ENCODE assay signal across 9 mouse cellular contexts in the genomic region with DNA sequence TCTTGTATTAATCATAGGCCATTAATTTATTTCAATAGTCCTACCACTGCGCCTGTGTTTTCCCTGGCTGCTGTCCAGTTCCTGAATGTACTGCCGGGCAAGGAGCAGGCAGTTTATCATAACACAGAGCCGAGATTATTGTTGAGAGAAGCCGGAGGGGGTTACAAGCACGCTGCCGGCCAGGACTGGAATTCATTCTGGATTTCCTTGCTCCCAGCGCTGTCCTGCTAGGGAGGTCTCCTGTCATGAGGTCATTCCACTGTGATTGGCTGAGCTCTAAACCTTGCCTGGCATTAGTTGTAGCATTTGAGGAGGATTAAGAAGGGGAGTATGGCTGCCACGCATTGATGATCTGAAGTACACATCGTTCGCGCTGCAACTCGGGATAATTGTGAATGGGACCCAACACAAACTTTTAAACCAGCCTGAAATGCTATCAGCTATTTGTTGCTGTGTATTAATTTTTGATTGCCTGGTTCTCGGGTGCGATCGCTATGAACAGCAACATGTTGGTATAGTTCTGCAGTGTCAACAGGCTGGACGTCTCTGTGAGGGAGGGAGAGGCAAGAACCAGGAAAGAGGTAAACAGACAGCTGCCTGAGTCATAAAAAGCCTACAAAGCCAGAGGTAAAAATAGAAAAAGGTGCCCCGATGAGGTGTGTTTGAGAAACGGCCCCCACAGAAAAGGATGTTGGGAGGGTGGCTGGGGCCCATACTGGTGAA. TPM values are rescaled to one million over a fixed set of nuclear protein-coding genes. Genes with fewer than 3 reads are reported as not detected.
DNase-seq lines count a peak whose midpoint lies in the region; ATAC-seq and TF ChIP-seq lines count a peak whose summit lies in the region.
"Had no signal": no experiment of that assay in that cellular context is flagged by ENCODE, and none has a peak within 500 bp of the region (broad histone marks: within the 10 kb centered on the region; RNA-seq: fewer than 3 reads in every experiment).

No protein-coding gene starts in this region.

- 17% methylated on average over 18 of the region's 18 CpGs for WGBS in embryonic facial prominence, embryonic 14.5 days
- WGBS in midbrain, postnatal 0 days = 18% methylated on average over 18 of the region's 18 CpGs

- H3K4me3 ChIP-seq in embryonic facial prominence, embryonic 14.5 days (ENCODE audit: low read depth, low read length) = 0 out of 2 replicates have a peak overlapping the region, but pooled peaks have one; percentile 12
- H3K4me3 ChIP-seq in midbrain, postnatal 0 days (ENCODE audit: low read depth, low read length) = peak overlapping the region; percentile 15; the same call in 1 of the 2 replicates
- H3K4me3 ChIP-seq: layer of hippocampus, adult 2 months had no signal

- H3K27ac ChIP-seq in embryonic facial prominence, embryonic 14.5 days (replicated peaks; ENCODE audit: low read depth, low read length) = peak overlapping the region; percentile 41; the same call in 1 of the 2 replicates
- no peak overlapping the region for H3K27ac ChIP-seq in midbrain, postnatal 0 days (ENCODE audit: low read depth, low read length)
- H3K27ac ChIP-seq: layer of hippocampus, adult 2 months had no signal

- DNase-seq in right cerebral cortex, postnatal 10 days (ENCODE audit: low spot score in 2 of 2) = peak; percentile 41 to 44
- DNase-seq in right cerebral cortex, postnatal 25 days = no peak
- peak; percentile 87 for DNase-seq in embryonic facial prominence, embryonic 14.5 days (ENCODE audit: low spot score)
- DNase-seq in heart, postnatal 14 days = peak; percentile 51 to 54
- DNase-seq in kidney, postnatal 36 days = peak; percentile 81 to 84
- DNase-seq in midbrain, postnatal 0 days (ENCODE audit: low spot score) = peak; percentile 64
- DNase-seq in spleen, postnatal 10 days (ENCODE audit: low spot score in 2 of 2) = no peak

- intact Hi-C loops in heart, postnatal 14 days (cut with DNase I) = no loop called here

- peaks cover 4% of the 10 kb centered on the region; the same call in 1 of the 2 replicates for H3K27me3 ChIP-seq in embryonic facial prominence, embryonic 14.5 days (replicated peaks; ENCODE audit: control insufficient read depth, insufficient read depth, low read length)
- peaks cover 21% of the 10 kb centered on the region for H3K27me3 ChIP-seq in midbrain, postnatal 0 days (ENCODE audit: insufficient read depth, low read length)

- H3K9me3 ChIP-seq in embryonic facial prominence, embryonic 14.5 days (ENCODE audit: control insufficient read depth, low read length) = peaks cover 6% of the 10 kb centered on the region; the same call in 1 of the 2 replicates
- no peaks in the 10 kb centered on the region for H3K9me3 ChIP-seq in midbrain, postnatal 0 days (ENCODE audit: low read length)

- peak overlapping the region; percentile 24 for H3K4me2 ChIP-seq in embryonic facial prominence, embryonic 14.5 days (ENCODE audit: low read depth, low read length)
- H3K4me2 ChIP-seq in midbrain, postnatal 0 days (ENCODE audit: low read depth, low read length, poor library complexity, severe bottlenecking) = peak overlapping the region; percentile 45

- peaks cover 30% of the 10 kb centered on the region for H3K4me1 ChIP-seq in embryonic facial prominence, embryonic 14.5 days (ENCODE audit: control insufficient read depth, insufficient read depth, low read length)
- no peaks in the 10 kb centered on the region; the same call in 1 of the 2 replicates for H3K4me1 ChIP-seq in midbrain, postnatal 0 days (ENCODE audit: insufficient read depth, low read length)

- no peaks in the 10 kb centered on the region for H3K36me3 ChIP-seq in embryonic facial prominence, embryonic 14.5 days (ENCODE audit: control insufficient read depth, insufficient read depth, low read length)
- H3K36me3 ChIP-seq in midbrain, postnatal 0 days (ENCODE audit: insufficient read depth, low read length) = no peaks in the 10 kb centered on the region

- ATAC-seq in embryonic facial prominence, embryonic 14.5 days (ENCODE audit: low read depth) = peak; percentile 79
- peak; percentile 80 for ATAC-seq in midbrain, postnatal 0 days (ENCODE audit: low FRiP score)
- no peak for ATAC-seq in CD4-positive, CD25-positive, alpha-beta regulatory T cell, adult 4 months

- TF ChIP-seq CTCF in midbrain, postnatal 0 days (IDR thresholded peaks at IDR 0.05) = no peak

- H3K9ac ChIP-seq in embryonic facial prominence, embryonic 14.5 days (ENCODE audit: low read depth, low read length) = no peak overlapping the region
- H3K9ac ChIP-seq in midbrain, postnatal 0 days (replicated peaks; ENCODE audit: low read length, poor library complexity, severe bottlenecking) = no peak overlapping the region

RNA-seq across cellular contexts. Expression of gene Gm10320, which starts 42.5 kb away (rescaled TPM):
- 1.5 and 2.4 TPM in 2 replicates for polyA plus RNA-seq in embryonic facial prominence, embryonic 14.5 days (2014; fragmentation: Nextera tagmentation; extraction: Ambion mirVana)
- not detected for total RNA-seq in heart, postnatal 14 days (2021)
- total RNA-seq in midbrain, postnatal 0 days (2014; rRNA removed) = not detected in 2 replicates
- polyA plus RNA-seq in midbrain, postnatal 0 days (2015; fragmentation: Nextera tagmentation; extraction: Ambion mirVana) = 0.43 and 1.2 TPM in 2 replicates
- polyA plus RNA-seq in CD4-positive, CD25-positive, alpha-beta regulatory T cell, adult 4 months (2017; shearing (Covaris generic)) = 1 to 10 TPM in 1 of 2 experiments, not detected in 1; 3.3 TPM
- total RNA-seq: layer of hippocampus, adult 2 months had no signal

Comparison
In these comparisons a context has a peak if more than half of its experiments do, and no peak if none do; other contexts are left out.
1. DNase-seq: peak in right cerebral cortex, postnatal 10 days (2 of 2), embryonic facial prominence, embryonic 14.5 days (single experiment), heart, postnatal 14 days (2 of 2), kidney, postnatal 36 days (2 of 2) and midbrain, postnatal 0 days (single experiment); none in right cerebral cortex, postnatal 25 days (single experiment) and spleen, postnatal 10 days (0 of 2).